Mouse (Mus musculus): ENCODE data around the gene Dapk2. TPM values are rescaled to one million over a fixed set of nuclear protein-coding genes. Genes with fewer than 3 reads are reported as not detected.

Gene Dapk2
- polyA plus RNA-seq, 1 experiment from 2014 or later: 6.3 TPM

DNA sequence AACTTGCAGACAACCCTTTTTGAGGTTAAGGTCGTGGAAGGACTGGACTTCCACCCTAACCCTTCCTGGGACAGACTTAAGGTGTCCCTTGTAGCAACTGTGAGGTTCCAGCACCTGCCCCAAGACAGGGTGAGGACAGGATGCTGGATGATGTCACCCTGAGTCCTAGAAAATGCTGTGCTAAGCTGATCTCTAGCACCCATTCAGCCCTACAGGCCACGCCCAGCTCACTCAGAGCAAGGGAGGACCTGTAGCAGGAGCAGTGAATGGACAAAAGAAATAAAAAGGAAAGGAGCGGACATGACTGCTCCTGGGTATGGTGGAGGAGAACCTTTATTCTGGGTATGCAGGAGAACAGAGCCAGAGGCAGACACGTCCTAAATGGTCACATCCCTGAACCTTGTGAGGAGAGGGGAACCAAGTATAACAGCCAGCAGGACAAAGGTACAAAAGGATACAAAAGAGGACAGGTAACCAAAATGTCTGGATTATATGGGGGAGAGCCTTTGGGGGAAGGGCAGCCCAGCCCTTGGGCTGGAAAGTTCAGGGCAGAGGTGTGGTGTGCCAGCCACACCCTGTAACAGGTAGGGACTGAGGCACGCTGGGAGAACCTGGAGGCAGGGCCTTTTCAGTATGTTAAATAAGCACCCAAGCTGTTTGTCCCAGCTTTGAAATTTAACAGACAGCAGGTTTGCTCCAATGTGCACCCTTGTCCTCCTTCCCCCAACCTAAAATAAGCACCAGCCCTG is 67.9 kb downstream of the Dapk2 start:
- Histone ChIP-seq H3K4me3 (no peak overlapping the region), H3K27ac (replicated peaks) (no peak overlapping the region), H3K36me3 (no peaks in the 10 kb centered on the region), H3K27me3 (ENCODE audit: low read depth, poor library complexity, severe bottlenecking) (no peaks in the 10 kb centered on the region), H3K9me3 (replicated peaks) (no peaks in the 10 kb centered on the region), H3K4me1 (no peaks in the 10 kb centered on the region)
- 64% methylated on average over 5 of the region's 5 CpGs for WGBS
- no peak for DNase-seq (ENCODE audit: low spot score)

DNA sequence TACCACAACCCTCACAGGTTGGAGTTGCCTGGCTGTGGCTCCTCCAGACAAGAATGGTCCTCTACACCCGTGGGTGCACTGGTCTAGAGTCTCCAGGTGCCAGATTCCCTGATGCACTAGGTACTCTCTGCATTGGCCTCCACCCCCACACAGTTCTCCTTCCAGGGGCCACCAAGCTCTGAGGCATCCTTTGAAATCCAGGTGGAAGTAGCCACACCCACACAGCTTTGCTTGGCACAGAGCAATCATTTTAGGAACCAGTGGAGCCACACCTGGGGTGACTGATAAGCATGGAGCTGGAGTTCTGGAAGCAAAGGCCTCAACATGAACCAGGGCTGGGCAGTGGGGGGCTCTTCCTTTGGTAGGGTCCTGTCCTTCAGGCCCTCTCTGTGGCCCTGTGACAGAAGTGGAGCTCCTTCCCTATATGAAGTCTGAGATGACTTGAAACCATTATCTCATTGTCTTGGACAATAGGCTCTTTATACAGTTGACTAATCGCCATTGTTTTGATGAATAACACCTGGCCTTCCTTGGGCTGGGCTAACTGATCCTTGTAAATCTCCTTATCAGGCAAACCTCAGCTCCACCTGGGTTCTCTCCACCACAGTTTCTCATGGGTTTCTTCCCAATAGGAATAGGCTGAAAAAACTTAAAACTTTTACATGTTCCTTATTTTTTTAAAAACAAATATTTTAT is 70.6 kb downstream of the Dapk2 start:
- H3K9me3 ChIP-seq (replicated peaks): no peaks in the 10 kb centered on the region
- H3K4me1 ChIP-seq: 0 out of 2 replicates have a peak, but pooled peaks cover 4% of the 10 kb centered on the region
- H3K27ac ChIP-seq (replicated peaks): no peak overlapping the region
- no peaks in the 10 kb centered on the region for H3K36me3 ChIP-seq
- H3K4me3 ChIP-seq: no peak overlapping the region
- 58% methylated on average over 2 of the region's 2 CpGs for WGBS
- no peaks in the 10 kb centered on the region for H3K27me3 ChIP-seq (ENCODE audit: low read depth, poor library complexity, severe bottlenecking)
- DNase-seq (ENCODE audit: low spot score): no peak

GRCm38 (mm10) chr9:66231820-66232479 is 73.9 kb downstream of the Dapk2 start:
- 84% methylated on average over 7 of the region's 7 CpGs for WGBS
- H3K4me3 ChIP-seq: no peak overlapping the region
- 0 out of 2 replicates have a peak, but pooled peaks cover 4% of the 10 kb centered on the region for H3K4me1 ChIP-seq
- no peaks in the 10 kb centered on the region for H3K27me3 ChIP-seq (ENCODE audit: low read depth, poor library complexity, severe bottlenecking)
- H3K27ac ChIP-seq (replicated peaks): no peak overlapping the region
- H3K36me3 ChIP-seq: no peaks in the 10 kb centered on the region
- DNase-seq (ENCODE audit: low spot score): no peak
- H3K9me3 ChIP-seq (replicated peaks): no peaks in the 10 kb centered on the region

DNA sequence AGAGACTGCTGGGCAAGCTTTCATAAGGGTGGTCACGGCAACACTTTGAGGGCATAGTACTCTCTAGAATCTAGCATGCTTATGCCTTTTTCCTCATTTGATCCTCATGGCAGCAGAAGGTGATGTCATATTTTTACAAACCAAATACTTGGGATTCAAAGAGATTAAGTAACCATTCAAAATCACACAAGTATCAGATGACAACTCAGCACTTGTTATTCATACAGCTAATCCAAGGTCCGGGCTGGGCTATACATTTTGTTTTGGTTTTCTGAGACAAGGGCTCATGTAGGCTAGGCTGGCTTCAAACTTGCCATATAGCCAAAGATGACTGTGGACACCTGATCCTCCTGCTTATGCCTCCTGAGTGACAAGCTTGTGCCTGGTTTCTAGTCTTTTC is 78.6 kb downstream of the Dapk2 start:
- DNase-seq (ENCODE audit: low spot score): no peak
- Histone ChIP-seq H3K9me3 (replicated peaks) (no peaks in the 10 kb centered on the region), H3K4me1 (0 out of 2 replicates have a peak, but pooled peaks cover 4% of the 10 kb centered on the region), H3K27me3 (ENCODE audit: low read depth, poor library complexity, severe bottlenecking) (no peaks in the 10 kb centered on the region), H3K4me3 (no peak overlapping the region), H3K27ac (replicated peaks) (no peak overlapping the region), H3K36me3 (no peaks in the 10 kb centered on the region)
- 85% methylated on average over 2 of the region's 2 CpGs for WGBS

DNA sequence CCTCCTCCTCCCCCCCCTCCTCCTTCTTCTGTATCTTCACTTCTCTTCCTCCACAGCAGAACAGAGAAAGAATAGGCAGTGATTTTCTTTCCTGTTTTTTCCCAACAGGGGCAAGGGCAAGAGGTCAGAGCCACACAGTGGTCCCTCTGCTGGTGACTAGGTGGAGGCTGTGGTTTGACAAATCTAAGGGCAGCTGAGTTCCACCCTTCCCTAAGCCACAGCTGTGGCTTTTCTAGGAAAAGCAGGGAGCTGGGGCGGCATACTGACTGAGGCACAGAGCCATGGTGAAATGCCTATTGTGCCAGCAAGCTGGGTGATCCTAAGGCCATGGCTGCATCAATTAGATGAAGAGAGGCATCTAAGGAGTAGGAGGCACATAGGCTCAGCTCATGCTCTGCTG is 79.7 kb downstream of the Dapk2 start:
- Histone ChIP-seq H3K36me3 (no peaks in the 10 kb centered on the region), H3K4me3 (no peak overlapping the region), H3K9me3 (replicated peaks) (no peaks in the 10 kb centered on the region), H3K27ac (replicated peaks) (no peak overlapping the region), H3K27me3 (ENCODE audit: low read depth, poor library complexity, severe bottlenecking) (no peaks in the 10 kb centered on the region), H3K4me1 (peaks cover 5% of the 10 kb centered on the region; the same call in 1 of the 2 replicates)
- 62% methylated on average over 1 of the region's 1 CpGs for WGBS
- DNase-seq (ENCODE audit: low spot score): no peak

GRCm38 (mm10) chr9:66239173-66239572 is 81.2 kb downstream of the Dapk2 start:
- 84% methylated on average over 7 of the region's 7 CpGs for WGBS
- no peak for DNase-seq (ENCODE audit: low spot score)
- Histone ChIP-seq H3K9me3 (replicated peaks) (no peaks in the 10 kb centered on the region), H3K27ac (replicated peaks) (no peak overlapping the region), H3K27me3 (ENCODE audit: low read depth, poor library complexity, severe bottlenecking) (no peaks in the 10 kb centered on the region), H3K4me1 (peaks cover 9% of the 10 kb centered on the region; the same call in 1 of the 2 replicates), H3K36me3 (no peaks in the 10 kb centered on the region), H3K4me3 (no peak overlapping the region)

- Histone ChIP-seq H3K4me1 (peaks cover 9% of the 10 kb centered on the region; the same call in 1 of the 2 replicates), H3K4me3 (no peak overlapping the region), H3K36me3 (no peaks in the 10 kb centered on the region), H3K27ac (replicated peaks) (no peak overlapping the region), H3K27me3 (ENCODE audit: low read depth, poor library complexity, severe bottlenecking) (no peaks in the 10 kb centered on the region), H3K9me3 (replicated peaks) (no peaks in the 10 kb centered on the region)
- no peak for DNase-seq (ENCODE audit: low spot score)
- WGBS: 75% methylated on average over 3 of the region's 3 CpGs
These were observed 81.7 kb downstream of the Dapk2 start for GRCm38 (mm10) chr9:66239691-66240090.

GRCm38 (mm10) chr9:66240493-66240892 is 82.5 kb downstream of the Dapk2 start:
- Histone ChIP-seq H3K27ac (replicated peaks) (no peak overlapping the region), H3K27me3 (ENCODE audit: low read depth, poor library complexity, severe bottlenecking) (no peaks in the 10 kb centered on the region), H3K4me3 (no peak overlapping the region), H3K4me1 (peaks cover 9% of the 10 kb centered on the region; the same call in 1 of the 2 replicates), H3K9me3 (replicated peaks) (no peaks in the 10 kb centered on the region), H3K36me3 (no peaks in the 10 kb centered on the region)
- 56% methylated on average over 4 of the region's 4 CpGs for WGBS
- no peak for DNase-seq (ENCODE audit: low spot score)

DNA sequence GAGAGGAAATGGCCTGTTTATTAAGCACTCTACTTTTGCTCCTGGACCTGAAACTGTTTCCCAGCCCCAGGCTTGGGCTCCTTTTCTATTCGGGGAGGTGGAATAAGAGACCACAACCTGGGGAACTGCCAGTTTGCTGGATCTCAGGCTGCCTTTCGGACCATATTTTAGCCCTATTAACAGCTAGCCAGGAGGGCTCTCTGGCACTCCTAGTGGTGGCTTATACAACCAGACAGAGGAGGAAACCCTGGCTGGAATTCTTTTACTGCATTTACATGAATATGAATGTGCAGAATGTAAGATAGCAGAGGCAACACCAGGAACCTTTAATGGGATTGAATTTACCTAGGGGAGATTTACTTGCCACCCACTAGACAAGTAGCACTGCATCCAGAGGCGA is 83.0 kb downstream of the Dapk2 start:
- H3K36me3 ChIP-seq: no peaks in the 10 kb centered on the region
- peak; percentile 30 for DNase-seq (ENCODE audit: low spot score)
- no peak overlapping the region for H3K27ac ChIP-seq (replicated peaks)
- 61% methylated on average over 3 of the region's 3 CpGs for whole genome bisulfite sequencing
- peaks cover 9% of the 10 kb centered on the region; the same call in 1 of the 2 replicates for H3K4me1 ChIP-seq
- H3K9me3 ChIP-seq (replicated peaks): no peaks in the 10 kb centered on the region
- no peak overlapping the region for H3K4me3 ChIP-seq
- H3K27me3 ChIP-seq (ENCODE audit: low read depth, poor library complexity, severe bottlenecking): no peaks in the 10 kb centered on the region

GRCm38 (mm10) chr9:66241722-66242121 is 83.7 kb downstream of the Dapk2 start:
- 93% methylated on average over 4 of the region's 4 CpGs for WGBS
- Histone ChIP-seq H3K4me1 (peaks cover 9% of the 10 kb centered on the region; the same call in 1 of the 2 replicates), H3K4me3 (no peak overlapping the region), H3K27me3 (ENCODE audit: low read depth, poor library complexity, severe bottlenecking) (no peaks in the 10 kb centered on the region), H3K27ac (replicated peaks) (no peak overlapping the region), H3K9me3 (replicated peaks) (no peaks in the 10 kb centered on the region), H3K36me3 (no peaks in the 10 kb centered on the region)
- DNase-seq (ENCODE audit: low spot score): no peak

DNA sequence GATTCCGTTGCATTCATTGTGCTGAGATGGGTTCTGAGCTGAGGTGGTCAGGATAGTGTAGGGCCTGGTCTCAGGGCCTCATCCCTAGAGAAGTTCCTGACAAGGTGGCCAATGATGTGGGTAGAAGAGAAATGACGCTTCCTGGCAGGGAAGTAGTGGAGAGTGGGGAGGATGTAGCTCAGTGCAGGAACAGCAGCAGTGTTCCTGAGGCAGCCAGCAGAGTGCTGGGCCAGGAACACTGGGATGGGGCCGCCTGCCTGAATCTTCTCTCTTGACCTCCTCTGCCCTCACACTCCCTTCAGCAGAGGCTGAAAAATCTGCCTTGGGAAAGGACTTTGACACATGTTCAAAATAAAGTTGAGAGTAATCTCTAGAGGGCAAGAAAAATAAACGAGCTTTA is 85.2 kb downstream of the Dapk2 start:
- H3K27ac ChIP-seq (replicated peaks): no peak overlapping the region
- no peaks in the 10 kb centered on the region for H3K27me3 ChIP-seq (ENCODE audit: low read depth, poor library complexity, severe bottlenecking)
- H3K9me3 ChIP-seq (replicated peaks): no peaks in the 10 kb centered on the region
- no peak overlapping the region for H3K4me3 ChIP-seq
- 82% methylated on average over 4 of the region's 4 CpGs for WGBS
- no peaks in the 10 kb centered on the region for H3K36me3 ChIP-seq
- no peak for DNase-seq (ENCODE audit: low spot score)
- peaks cover 9% of the 10 kb centered on the region; the same call in 1 of the 2 replicates for H3K4me1 ChIP-seq

DNA sequence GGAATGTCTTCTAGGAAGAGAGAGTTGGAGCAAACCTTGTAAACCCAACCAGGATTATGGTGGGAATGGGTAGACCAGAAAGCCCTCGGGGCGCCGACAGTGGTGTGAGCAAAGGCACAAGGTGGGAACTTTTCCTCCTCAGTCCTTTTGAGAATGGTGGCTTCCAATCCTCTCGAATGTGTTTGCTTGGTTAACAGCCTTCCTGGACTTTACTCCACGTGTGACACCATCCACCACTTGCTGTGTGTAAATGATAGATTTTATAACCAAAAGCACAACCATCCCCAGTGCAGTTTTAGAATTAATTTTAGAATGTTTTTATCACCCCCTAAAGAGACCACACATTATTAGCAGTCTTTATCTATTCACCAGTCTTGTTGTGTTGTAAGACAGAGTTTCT is 86.1 kb downstream of the Dapk2 start:
- no peak for DNase-seq (ENCODE audit: low spot score)
- peaks cover 9% of the 10 kb centered on the region; the same call in 1 of the 2 replicates for H3K4me1 ChIP-seq
- no peaks in the 10 kb centered on the region for H3K27me3 ChIP-seq (ENCODE audit: low read depth, poor library complexity, severe bottlenecking)
- WGBS: 90% methylated on average over 5 of the region's 5 CpGs
- no peak overlapping the region for H3K27ac ChIP-seq (replicated peaks)
- H3K36me3 ChIP-seq: no peaks in the 10 kb centered on the region
- no peaks in the 10 kb centered on the region for H3K9me3 ChIP-seq (replicated peaks)
- H3K4me3 ChIP-seq: no peak overlapping the region
